Mouse (Mus musculus) kidney, adult 2 months (tissue): ENCODE results near the gene Slc17a5.

ENCODE experiments used
- CTCF ChIP-seq: fragments of 200-500 bp; conservative IDR thresholded peaks from 2 replicates; pipeline ENCODE4 v1.5.1; 2011; ENCODE audit warnings: low read depth, mild to moderate bottlenecking, control low read depth, low read length, moderate library complexity, mixed read lengths; ENCODE audit not compliant: insufficient read depth, insufficient read length
- POLR2A ChIP-seq: fragments of 200-500 bp; IDR thresholded peaks from one replicate; pipeline ENCODE4 v1.6.1; 2011; ENCODE audit warnings: low read depth, low read length, control low read depth

GRCm38 (mm10) chr9:78516125-78516524 is 71.7 kb downstream of the Slc17a5 start:
- no peak for TF ChIP-seq POLR2A
- no peak for TF ChIP-seq CTCF
